In the genomic region with DNA sequence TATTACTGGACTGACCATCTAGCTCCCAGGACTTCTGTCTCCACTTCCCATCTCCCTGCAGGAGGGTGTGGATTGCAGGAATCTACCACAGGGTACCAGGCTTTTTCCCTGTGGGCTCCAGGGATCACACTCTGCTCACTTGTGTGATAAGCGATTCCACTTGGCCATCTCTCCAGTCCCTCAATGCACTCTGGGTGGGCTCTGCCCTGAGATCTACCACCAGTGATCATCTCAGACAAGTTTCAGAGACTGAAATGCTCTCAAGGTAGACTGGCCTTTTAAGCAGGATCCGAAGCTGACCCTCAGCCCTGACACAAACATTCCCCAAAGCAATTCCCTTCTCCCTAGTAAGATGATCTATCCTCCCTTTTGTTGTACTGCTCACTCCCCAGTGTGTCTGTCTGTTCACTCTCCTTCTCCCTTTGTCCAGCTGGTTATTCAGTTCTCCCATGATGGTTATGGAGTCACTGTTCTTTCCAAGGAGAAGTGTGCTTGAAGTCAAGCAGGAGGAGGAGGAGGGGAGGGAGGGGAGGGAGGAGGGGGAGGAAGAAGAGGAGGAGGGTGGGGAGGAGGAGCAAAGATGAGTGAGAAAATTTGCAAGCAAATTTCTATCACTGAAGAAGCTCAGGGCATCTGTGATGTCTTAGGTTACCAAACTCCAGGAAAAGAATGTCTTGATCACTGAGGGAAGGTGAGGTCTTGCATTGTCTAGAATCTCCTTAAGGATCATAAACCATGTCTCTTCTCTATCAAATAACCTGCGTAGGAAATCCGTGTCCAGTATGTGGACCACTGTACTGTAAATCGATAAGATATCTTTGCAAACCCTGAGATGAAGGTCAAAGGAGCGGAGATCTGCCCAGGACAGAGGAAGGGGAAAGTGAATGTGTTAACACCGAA, we compare ENCODE assay signal across 15 mouse cellular contexts.
"Had no signal": no experiment of that assay in that cellular context is flagged by ENCODE, and none has a peak within 500 bp of the region (broad histone marks: within the 10 kb centered on the region; RNA-seq: fewer than 3 reads in every experiment).

No protein-coding gene starts in this region.

- DNase-seq: retina, postnatal 1 day; right cerebral cortex, adult 18-20 months; right cerebral cortex, postnatal 14 days; right cerebral cortex, postnatal 25 days; right cerebral cortex, postnatal 4 days; spleen, adult 18-20 months; thymus, adult 18-20 months; thymus, adult 2 months; thymus, postnatal 14 days; thymus, postnatal 25 days; thymus, postnatal 36 days; thymus, postnatal 4 days had no signal

- H3K27ac ChIP-seq: neural tube, embryonic 15.5 days; stomach, embryonic 15.5 days; stomach, postnatal 0 days had no signal

- H3K9ac ChIP-seq: neural tube, embryonic 15.5 days; stomach, embryonic 15.5 days had no signal

- H3K4me2 ChIP-seq: neural tube, embryonic 15.5 days; stomach, embryonic 15.5 days had no signal

- H3K4me3 ChIP-seq: neural tube, embryonic 15.5 days; stomach, embryonic 15.5 days had no signal

- H3K36me3 ChIP-seq: neural tube, embryonic 15.5 days; stomach, embryonic 15.5 days had no signal

- H3K4me1 ChIP-seq: neural tube, embryonic 15.5 days; stomach, embryonic 15.5 days had no signal

- H3K9me3 ChIP-seq: neural tube, embryonic 15.5 days; stomach, embryonic 15.5 days had no signal

- H3K27me3 ChIP-seq: neural tube, embryonic 15.5 days; stomach, embryonic 15.5 days had no signal
